Mouse (Mus musculus): Measurements from ENCODE around the gene Fmo1. TPM values are rescaled to one million over a fixed set of nuclear protein-coding genes. Genes with fewer than 3 reads are reported as not detected.
"Not testable (repeated sequence)": the region's sequence is repeated elsewhere in the genome, so short reads cannot be mapped to it uniquely, and the experiment has no call there.

Gene Fmo1
- polyA plus RNA-seq, 1 experiment from 2014 or later: 4.1 TPM

GRCm38 (mm10) chr1:162792306-162793044 is 73.9 kb downstream of the Fmo1 start:
- no peaks in the 10 kb centered on the region for H3K4me1 ChIP-seq (ENCODE audit: control insufficient read depth in 2 of 2, insufficient read depth in 2 of 2, low read length in 2 of 2)
- 75% methylated on average over 7 of the region's 7 CpGs for WGBS
- no peaks in the 10 kb centered on the region for H3K9me3 ChIP-seq (ENCODE audit: control insufficient read depth, low read length)
- ATAC-seq (ENCODE audit: insufficient number of reproducible peaks, insufficient read depth, low FRiP score, low read depth): no peak
- H3K4me2 ChIP-seq (ENCODE audit: low read length): no peak overlapping the region
- H3K27ac ChIP-seq (replicated peaks in 1 of 2; ENCODE audit: control insufficient read depth in 1 of 2, insufficient read depth in 1 of 2, low read depth in 2 of 2, low read length in 2 of 2): no peak overlapping the region
- H3K9ac ChIP-seq (ENCODE audit: low read length): no peak overlapping the region
- H3K36me3 ChIP-seq (ENCODE audit: control insufficient read depth, insufficient read depth, low read length): no peaks in the 10 kb centered on the region
- H3K4me3 ChIP-seq (ENCODE audit: control insufficient read depth in 1 of 2, insufficient read depth in 1 of 2, low read depth in 1 of 2, low read length in 2 of 2): no peak overlapping the region
- H3K27me3 ChIP-seq (ENCODE audit: control insufficient read depth, insufficient read depth, low read length): no peaks in the 10 kb centered on the region

GRCm38 (mm10) chr1:162785222-162785621 is 81.2 kb downstream of the Fmo1 start:
- Histone ChIP-seq H3K4me1 (ENCODE audit: control insufficient read depth in 2 of 2, insufficient read depth in 2 of 2, low read length in 2 of 2) (no peaks in the 10 kb centered on the region), H3K9me3 (ENCODE audit: control insufficient read depth, low read length) (no peaks in the 10 kb centered on the region), H3K4me3 (ENCODE audit: control insufficient read depth in 1 of 2, insufficient read depth in 1 of 2, low read depth in 1 of 2, low read length in 2 of 2) (no peak overlapping the region), H3K36me3 (ENCODE audit: control insufficient read depth, insufficient read depth, low read length) (no peaks in the 10 kb centered on the region), H3K4me2 (ENCODE audit: low read length) (no peak overlapping the region), H3K9ac (ENCODE audit: low read length) (no peak overlapping the region), H3K27me3 (ENCODE audit: control insufficient read depth, insufficient read depth, low read length) (no peaks in the 10 kb centered on the region), H3K27ac (replicated peaks in 1 of 2; ENCODE audit: control insufficient read depth in 1 of 2, insufficient read depth in 1 of 2, low read depth in 2 of 2, low read length in 2 of 2) (no peak overlapping the region)
- ATAC-seq (ENCODE audit: insufficient number of reproducible peaks, insufficient read depth, low FRiP score, low read depth): no peak
- WGBS: 78% methylated on average over 4 of the region's 4 CpGs

GRCm38 (mm10) chr1:162783669-162784248 is 82.7 kb downstream of the Fmo1 start:
- no peak overlapping the region for H3K4me3 ChIP-seq (ENCODE audit: control insufficient read depth in 1 of 2, insufficient read depth in 1 of 2, low read depth in 1 of 2, low read length in 2 of 2)
- no peak overlapping the region for H3K27ac ChIP-seq (replicated peaks in 1 of 2; ENCODE audit: control insufficient read depth in 1 of 2, insufficient read depth in 1 of 2, low read depth in 2 of 2, low read length in 2 of 2)
- no peaks in the 10 kb centered on the region for H3K27me3 ChIP-seq (ENCODE audit: control insufficient read depth, insufficient read depth, low read length)
- WGBS: 78% methylated on average over 7 of the region's 7 CpGs
- H3K9me3 ChIP-seq (ENCODE audit: control insufficient read depth, low read length): no peaks in the 10 kb centered on the region
- no peak for ATAC-seq (ENCODE audit: insufficient number of reproducible peaks, insufficient read depth, low FRiP score, low read depth)
- H3K9ac ChIP-seq (ENCODE audit: low read length): no peak overlapping the region
- no peaks in the 10 kb centered on the region for H3K36me3 ChIP-seq (ENCODE audit: control insufficient read depth, insufficient read depth, low read length)
- H3K4me2 ChIP-seq (ENCODE audit: low read length): no peak overlapping the region
- no peaks in the 10 kb centered on the region for H3K4me1 ChIP-seq (ENCODE audit: control insufficient read depth in 2 of 2, insufficient read depth in 2 of 2, low read length in 2 of 2)

GRCm38 (mm10) chr1:162781035-162781434 is 85.4 kb downstream of the Fmo1 start:
- 89% methylated on average over 2 of the region's 2 CpGs for WGBS
- H3K4me2 ChIP-seq (ENCODE audit: low read length); H3K27ac ChIP-seq (replicated peaks in 1 of 2; ENCODE audit: control insufficient read depth in 1 of 2, insufficient read depth in 1 of 2, low read depth in 2 of 2, low read length in 2 of 2); H3K27me3 ChIP-seq (ENCODE audit: control insufficient read depth, insufficient read depth, low read length); H3K36me3 ChIP-seq (ENCODE audit: control insufficient read depth, insufficient read depth, low read length); H3K4me3 ChIP-seq (ENCODE audit: control insufficient read depth in 1 of 2, insufficient read depth in 1 of 2, low read depth in 1 of 2, low read length in 2 of 2); H3K9ac ChIP-seq (ENCODE audit: low read length); H3K9me3 ChIP-seq (ENCODE audit: control insufficient read depth, low read length); ATAC-seq (ENCODE audit: insufficient number of reproducible peaks, insufficient read depth, low FRiP score, low read depth); H3K4me1 ChIP-seq (ENCODE audit: control insufficient read depth in 2 of 2, insufficient read depth in 2 of 2, low read length in 2 of 2): not testable (repeated sequence)

Other genes starting within 250 kb of the Fmo1 start
- not detected in 2 replicates for gene Myoc, start 227.5 kb downstream of the Fmo1 start, polyA plus RNA-seq (2014; fragmentation: Nextera tagmentation; extraction: Ambion mirVana)
- gene Myocos, start 208.4 kb downstream of the Fmo1 start, polyA plus RNA-seq (2014; fragmentation: Nextera tagmentation; extraction: Ambion mirVana): not detected in 2 replicates
- gene Prrc2c, start 126.1 kb downstream of the Fmo1 start, polyA plus RNA-seq (2014; fragmentation: Nextera tagmentation; extraction: Ambion mirVana): 80.1 and 91.7 TPM in 2 replicates
- gene Fmo4, start 52.6 kb downstream of the Fmo1 start, polyA plus RNA-seq (2014; fragmentation: Nextera tagmentation; extraction: Ambion mirVana): 0.46 and 0.55 TPM in 2 replicates
- 8.3 and 8.9 TPM in 2 replicates for gene Fmo2, start 32.1 kb upstream of the Fmo1 start, polyA plus RNA-seq (2014; fragmentation: Nextera tagmentation; extraction: Ambion mirVana)
- gene Fmo6, start 70.9 kb upstream of the Fmo1 start, polyA plus RNA-seq (2014; fragmentation: Nextera tagmentation; extraction: Ambion mirVana): not detected in 2 replicates
- not detected in 2 replicates for gene Fmo3, start 117.9 kb upstream of the Fmo1 start, polyA plus RNA-seq (2014; fragmentation: Nextera tagmentation; extraction: Ambion mirVana)
- gene Mroh9, start 219.1 kb upstream of the Fmo1 start, polyA plus RNA-seq (2014; fragmentation: Nextera tagmentation; extraction: Ambion mirVana): not detected in 2 replicates